Mouse (Mus musculus): ENCODE results near the gene Arhgap17. TPM values are rescaled to one million over a fixed set of nuclear protein-coding genes. Genes with fewer than 3 reads are reported as not detected.

Arhgap17 gene
- polyA plus RNA-seq (2017; shearing (Covaris generic)), result 10 to 100 TPM; 44.5 to 56.8 TPM

DNA sequence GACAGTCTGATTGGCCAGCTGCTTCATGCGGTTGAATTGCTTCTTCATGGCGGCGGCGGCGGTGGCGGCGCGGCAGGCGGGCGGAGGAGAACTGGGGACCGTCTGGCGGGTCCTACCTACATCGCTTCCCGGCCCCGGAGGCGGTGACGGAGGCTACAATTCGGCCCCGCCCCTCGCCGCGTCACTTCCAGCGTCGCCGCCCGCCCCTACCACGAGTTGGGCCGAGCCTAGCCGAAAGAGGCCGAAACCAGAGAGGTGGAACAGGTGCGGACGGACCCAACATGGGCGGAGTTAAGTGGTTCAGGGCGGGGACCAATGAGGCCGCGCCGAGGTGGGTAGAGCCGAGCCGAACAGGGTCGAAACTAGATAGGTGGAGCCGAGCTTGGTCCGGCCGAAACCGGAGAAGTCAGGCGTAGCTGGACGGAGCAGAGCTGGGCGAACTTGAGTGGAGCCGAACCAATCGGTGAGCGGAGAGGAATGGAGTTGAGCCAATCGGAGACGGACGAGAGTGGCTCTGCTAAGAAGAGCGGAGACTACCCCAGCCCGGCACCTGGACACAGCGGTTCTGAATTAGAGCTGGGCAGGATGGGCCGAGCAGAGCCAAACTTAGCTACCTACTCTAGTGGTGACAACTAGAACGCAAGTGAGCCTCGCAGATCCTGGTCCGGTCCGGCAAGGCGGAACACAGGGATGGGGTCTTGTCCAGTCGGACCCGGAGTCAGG lies at the start of gene Arhgap17, which contains the start of gene Lcmt1:
Gene Arhgap17 (minus strand): TSS at position 157 of the 723 bp plus-strand sequence.
Gene Lcmt1 (plus strand): TSS at position 26 of the 723 bp plus-strand sequence.

Other genes starting within 250 kb of the Arhgap17 start
- 10 to 100 TPM; 64.4 to 73.7 TPM for gene Tnrc6a, start 246.0 kb downstream of the Arhgap17 start, polyA plus RNA-seq (2017; shearing (Covaris generic))
- 1 to 10 TPM in 1 of 2 experiments, not detected in 1; 1.6 TPM for gene Slc5a11, start 155.1 kb downstream of the Arhgap17 start, polyA plus RNA-seq (2017; shearing (Covaris generic))
- gene Lcmt1, start 131 bp downstream of the Arhgap17 start, polyA plus RNA-seq (2017; shearing (Covaris generic)), result 10 to 100 TPM; 26.0 to 39.3 TPM
- gene Aqp8, start 92.4 kb upstream of the Arhgap17 start, polyA plus RNA-seq (2017; shearing (Covaris generic)), result not detected
- gene Zkscan2, start 130.5 kb upstream of the Arhgap17 start, polyA plus RNA-seq (2017; shearing (Covaris generic)), result under 1 TPM; 0.13 TPM

Data from inflammation-experienced regulatory T-cells (primary cell).